Mouse (Mus musculus) lung, adult 2 months (tissue): ENCODE results near the gene Btbd9.

Source experiments
- CTCF ChIP-seq: fragments of 200-500 bp; IDR thresholded peaks from 2 replicates; pipeline ENCODE4 v1.5.1; 2011; ENCODE audit warnings: mild to moderate bottlenecking, low read length, control low read depth; ENCODE audit not compliant: insufficient read depth
- POLR2A ChIP-seq: fragments of 200-500 bp; IDR thresholded peaks from 2 replicates; pipeline ENCODE4 v1.6.1; 2011; ENCODE audit warnings: low read depth, mild to moderate bottlenecking, control low read depth, low read length, borderline replicate concordance; ENCODE audit errors: extremely low read depth

DNA sequence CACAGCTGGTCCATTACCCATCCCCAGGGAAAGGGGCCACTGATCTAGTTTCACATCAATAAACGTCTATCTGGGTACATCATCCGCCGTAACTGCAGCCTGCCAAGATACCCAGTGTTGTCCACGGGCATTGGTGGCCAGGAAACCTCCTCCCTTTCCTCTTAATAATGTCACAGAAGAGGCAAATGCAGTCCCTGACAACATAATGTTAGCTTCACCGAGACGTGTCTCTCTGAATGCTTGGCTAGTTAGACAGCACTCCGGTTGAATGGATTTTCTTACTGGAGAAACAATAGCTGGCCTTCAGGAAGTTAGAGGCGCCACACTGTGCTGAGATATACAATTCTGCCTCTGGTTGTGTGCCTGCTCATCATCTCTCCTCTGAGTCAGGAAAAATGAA is 280.2 kb downstream of the Btbd9 start:
- TF ChIP-seq CTCF (no peak), POLR2A (no peak)
